Mouse (Mus musculus) testis, adult 2 months (tissue): Measurements from ENCODE around the gene H3f3b. TPM values are rescaled to one million over a fixed set of nuclear protein-coding genes. Genes with fewer than 3 reads are reported as not detected.

Experiments used
- H3K27ac ChIP-seq: fragments of 200-500 bp; 2 replicates; pipeline ENCODE4 v1.5.1; 2012; ENCODE audit warnings: low read depth, low read length; ENCODE audit not compliant: control insufficient read depth, insufficient read depth
- H3K27me3 ChIP-seq: fragments of 200-500 bp; 2 replicates; pipeline ENCODE4 v1.6.1; 2012; ENCODE audit warnings: mild to moderate bottlenecking, low read length, moderate library complexity; ENCODE audit not compliant: control insufficient read depth, insufficient read depth
- H3K36me3 ChIP-seq: fragments of 200-500 bp; 2 replicates; pipeline ENCODE4 v1.6.1; 2012; ENCODE audit warnings: mild to moderate bottlenecking, low read length; ENCODE audit not compliant: control insufficient read depth, insufficient read depth
- H3K4me1 ChIP-seq: fragments of 200-500 bp; 2 replicates; pipeline ENCODE4 v1.6.1; 2012; ENCODE audit warnings: low read length; ENCODE audit not compliant: control insufficient read depth, insufficient read depth
- H3K4me3 ChIP-seq: fragments of 200-500 bp; 2 replicates; pipeline ENCODE4 v1.5.1; 2012; ENCODE audit warnings: low read depth, mild to moderate bottlenecking, low read length, moderate library complexity, mixed read lengths; ENCODE audit not compliant: control insufficient read depth
- CTCF ChIP-seq: fragments of 200-500 bp; IDR thresholded peaks from 2 replicates; pipeline ENCODE4 v1.5.1; 2012; ENCODE audit warnings: low read depth, mild to moderate bottlenecking, inconsistent platforms, low read length, moderate library complexity; ENCODE audit not compliant: control insufficient read depth, insufficient read depth, insufficient replicate concordance
- POLR2A ChIP-seq: fragments of 200-500 bp; IDR thresholded peaks from 2 replicates; pipeline ENCODE4 v1.6.1; 2012; ENCODE audit warnings: low read depth, mild to moderate bottlenecking, inconsistent platforms, low read length, moderate library complexity; ENCODE audit not compliant: control insufficient read depth
- polyA plus RNA-seq: library from polyadenylated mRNA; depleted of rRNA; stranded (reverse); fragments of >200 nt; gene quantifications from 2 replicates; pipeline ENCODE4 v1.2.3, GENCODE M21; 2012; rRNA removed

The H3f3b gene
- polyA plus RNA-seq, 1 experiment, result 276 TPM

DNA sequence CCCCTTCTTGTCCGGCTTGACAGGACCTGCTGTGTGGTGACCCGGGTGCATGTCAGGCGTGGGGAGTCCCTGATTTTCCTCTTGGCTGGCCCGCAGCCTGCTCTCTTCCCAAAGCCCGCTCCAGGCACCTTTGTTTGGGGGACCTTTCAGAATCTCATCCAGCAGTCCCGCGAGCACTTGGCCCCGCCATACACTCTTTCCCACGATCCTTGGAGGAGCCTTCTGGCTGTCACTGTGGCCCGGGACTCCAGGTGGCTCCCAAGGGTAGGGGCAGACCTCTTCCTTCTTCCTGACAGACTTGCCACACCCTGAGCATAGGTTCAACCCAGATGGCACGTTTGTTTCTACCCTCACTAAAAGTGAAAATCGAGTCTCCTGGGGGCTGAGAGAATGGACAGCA is 52.2 kb downstream of the H3f3b start:
- Histone ChIP-seq H3K27ac (no peak overlapping the region), H3K4me3 (no peak overlapping the region), H3K36me3 (no peaks in the 10 kb centered on the region), H3K27me3 (no peaks in the 10 kb centered on the region; the same call in 1 of the 2 replicates), H3K4me1 (peaks cover 12% of the 10 kb centered on the region)
- TF ChIP-seq CTCF (no peak), POLR2A (no peak)

DNA sequence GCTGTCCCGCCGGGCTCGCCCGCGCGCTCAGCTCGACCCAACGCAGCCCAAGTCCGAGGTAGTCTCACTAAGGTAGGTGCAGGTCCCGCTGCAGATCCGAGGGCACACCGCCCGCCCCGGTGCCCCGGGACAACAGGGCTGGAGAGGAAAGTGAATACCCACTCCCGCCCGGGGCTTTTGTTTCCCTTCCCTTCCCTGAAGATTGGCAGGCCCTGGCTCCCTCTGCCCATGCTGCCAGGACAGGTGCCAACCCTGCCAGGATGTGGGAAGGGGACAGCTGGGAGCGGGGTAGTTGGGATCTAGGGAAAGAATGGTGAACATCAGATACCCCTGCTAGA is 52.7 kb downstream of the H3f3b start:
- peaks cover 12% of the 10 kb centered on the region for H3K4me1 ChIP-seq
- no peaks in the 10 kb centered on the region for H3K36me3 ChIP-seq
- TF ChIP-seq CTCF (no peak), POLR2A (no peak)
- no peak overlapping the region for H3K27ac ChIP-seq
- peak overlapping the region; percentile 64 for H3K4me3 ChIP-seq
- no peaks in the 10 kb centered on the region; the same call in 1 of the 2 replicates for H3K27me3 ChIP-seq

DNA sequence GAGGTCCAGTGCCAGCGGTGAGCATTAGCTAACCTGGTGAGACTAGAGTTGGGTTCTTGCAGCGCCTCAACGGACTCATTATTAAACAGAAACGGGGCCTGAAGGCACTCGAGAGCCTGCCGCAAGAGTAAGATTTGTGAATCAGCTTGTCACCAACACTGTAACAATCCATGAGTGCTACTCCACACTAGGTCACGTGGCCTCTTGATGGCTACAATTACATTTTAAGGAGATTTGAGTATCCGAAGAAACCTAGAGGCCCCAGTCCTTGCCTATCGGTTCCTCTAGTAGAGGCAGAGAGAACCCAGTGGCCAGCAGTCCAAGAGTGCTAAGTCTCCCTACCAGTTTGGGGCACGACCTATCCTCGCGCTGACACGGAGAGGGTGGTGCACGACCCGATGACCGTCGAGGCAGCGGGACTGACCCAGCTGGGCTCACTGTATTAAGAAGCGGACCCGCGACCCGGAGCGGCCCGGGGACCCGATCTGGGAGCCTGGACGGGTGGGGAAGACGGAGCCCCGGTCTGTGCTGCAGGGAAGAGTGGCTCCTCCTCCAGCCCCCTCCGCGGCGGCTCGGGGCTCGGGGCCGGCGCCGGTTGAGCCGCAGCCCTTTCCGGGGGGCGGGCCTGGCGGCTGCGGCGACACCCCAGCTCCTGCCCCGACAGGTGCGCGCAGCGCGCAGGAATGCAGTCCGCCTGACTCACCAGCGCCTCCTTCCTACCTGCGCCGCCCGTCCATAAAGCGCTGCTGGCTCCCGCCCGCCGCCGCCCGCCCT is 53.3 kb downstream of the H3f3b start, which contains the start of gene Itgb4:
Gene Itgb4 (plus strand): TSS at position 401 of the 774 bp plus-strand sequence.
- H3K36me3 ChIP-seq, result no peaks in the 10 kb centered on the region
- H3K4me3 ChIP-seq, result peak within 1 kb of the TSS; percentile 64
- TF ChIP-seq POLR2A, result no peak
- no peak for TF ChIP-seq CTCF
- H3K4me1 ChIP-seq, result peaks cover 12% of the 10 kb centered on the region
- no peak within 1 kb of the TSS for H3K27ac ChIP-seq
- H3K27me3 ChIP-seq, result no peaks in the 10 kb centered on the region; the same call in 1 of the 2 replicates

Other genes starting within 250 kb of the H3f3b start
- 7.6 and 8.6 TPM in 2 replicates for gene Caskin2, start 214.3 kb downstream of the H3f3b start, polyA plus RNA-seq
- 12.9 and 14.7 TPM in 2 replicates for gene Tsen54, start 213.2 kb downstream of the H3f3b start, polyA plus RNA-seq
- 3.1 and 9.0 TPM in 2 replicates for gene Llgl2, start 203.9 kb downstream of the H3f3b start, polyA plus RNA-seq
- gene Myo15b, start 169.6 kb downstream of the H3f3b start, polyA plus RNA-seq, result 11.7 and 12.1 TPM in 2 replicates
- 0.72 TPM in 1 of 2 replicates, not detected in the other for gene Smim5, start 128.0 kb downstream of the H3f3b start, polyA plus RNA-seq
- gene Smim6, start 115.9 kb downstream of the H3f3b start, polyA plus RNA-seq, result 17.6 and 20.7 TPM in 2 replicates
- 20.2 and 20.4 TPM in 2 replicates for gene Sap30bp, start 94.7 kb downstream of the H3f3b start, polyA plus RNA-seq
- 30.3 and 33.1 TPM in 2 replicates for gene Recql5, start 94.5 kb downstream of the H3f3b start, polyA plus RNA-seq
- gene Itgb4, start 53.3 kb downstream of the H3f3b start, polyA plus RNA-seq, result 0.44 and 0.76 TPM in 2 replicates
- gene Galk1, start 15.2 kb downstream of the H3f3b start, polyA plus RNA-seq, result 27.8 and 30.3 TPM in 2 replicates
- 21.3 and 21.5 TPM in 2 replicates for gene Unk, start 2.4 kb upstream of the H3f3b start, polyA plus RNA-seq
- 3.4 and 3.8 TPM in 2 replicates for gene Unc13d, start 50.0 kb upstream of the H3f3b start, polyA plus RNA-seq
- gene Wbp2, start 59.0 kb upstream of the H3f3b start, polyA plus RNA-seq, result 253 and 269 TPM in 2 replicates
- 6.6 and 8.3 TPM in 2 replicates for gene Trim47, start 99.2 kb upstream of the H3f3b start, polyA plus RNA-seq
- 0.57 and 0.63 TPM in 2 replicates for gene Trim65, start 103.2 kb upstream of the H3f3b start, polyA plus RNA-seq
- gene Mrpl38, start 110.9 kb upstream of the H3f3b start, polyA plus RNA-seq, result 51.3 and 54.5 TPM in 2 replicates
- gene Fbf1, start 140.2 kb upstream of the H3f3b start, polyA plus RNA-seq, result 48.2 and 55.9 TPM in 2 replicates
- gene Ten1, start 170.9 kb upstream of the H3f3b start, polyA plus RNA-seq, result 17.0 and 17.8 TPM in 2 replicates
- gene Acox1, start 171.1 kb upstream of the H3f3b start, polyA plus RNA-seq, result 19.0 and 19.3 TPM in 2 replicates
- 1.1 and 1.2 TPM in 2 replicates for gene Evpl, start 210.1 kb upstream of the H3f3b start, polyA plus RNA-seq
- gene Srp68, start 246.3 kb upstream of the H3f3b start, polyA plus RNA-seq, result 49.3 and 49.9 TPM in 2 replicates